Mouse (Mus musculus) heart, embryonic 10.5 days (tissue): ENCODE data around the gene Alb. TPM values are rescaled to one million over a fixed set of nuclear protein-coding genes. Genes with fewer than 3 reads are reported as not detected.

Experiments
- DNase-seq: peaks from one replicate; pipeline ENCODE4 v3.0.0-alpha.2; 2017; ENCODE audit warnings: low spot score
- H3K27ac ChIP-seq: fragments of 300-500 bp; sonication (generic); 2 replicates; pipeline ENCODE4 v1.5.1; 2016; ENCODE audit warnings: mild to moderate bottlenecking
- H3K27me3 ChIP-seq: fragments of 300-500 bp; sonication (generic); 2 replicates; pipeline ENCODE4 v1.6.1; 2016; ENCODE audit warnings: mild to moderate bottlenecking; ENCODE audit not compliant: poor library complexity, insufficient read depth, severe bottlenecking
- H3K36me3 ChIP-seq: fragments of 300-500 bp; sonication (generic); 2 replicates; pipeline ENCODE4 v1.6.1; 2016; ENCODE audit warnings: mild to moderate bottlenecking, moderate library complexity
- H3K4me1 ChIP-seq: fragments of 300-500 bp; sonication (generic); 2 replicates; pipeline ENCODE4 v1.6.1; 2016; ENCODE audit warnings: mild to moderate bottlenecking
- H3K4me3 ChIP-seq: fragments of 300-500 bp; sonication (generic); 2 replicates; pipeline ENCODE4 v1.5.1; 2016; ENCODE audit warnings: mild to moderate bottlenecking, moderate library complexity
- H3K9me3 ChIP-seq: fragments of 300-500 bp; sonication (generic); 2 replicates; pipeline ENCODE4 v1.6.1; 2016; ENCODE audit warnings: mild to moderate bottlenecking, moderate library complexity
- WGBS: fragments of 180-500 bp; shearing (Covaris S2); methylation state at CpG from one replicate; pipeline ENCODE4 v1.1.7; 2016; 5-methylcytosine and 5-hydroxymethylcytosine counted together
- polyA plus RNA-seq: library from polyadenylated mRNA; unstranded; fragments of >200 nt; fragmentation: Nextera tagmentation; extraction: Ambion mirVana; gene quantifications from 2 replicates; pipeline ENCODE4 v1.2.1, GENCODE M21; 2016

Alb gene
- polyA plus RNA-seq, 1 experiment from 2014 or later = 25.7 TPM

GRCm38 (mm10) chr5:90470836-90471235 lies 10.1 kb downstream of the Alb start:
- 81% methylated on average over 3 of the region's 3 CpGs for WGBS
- H3K36me3 ChIP-seq = no peaks in the 10 kb centered on the region
- no peaks in the 10 kb centered on the region for H3K4me1 ChIP-seq
- no peaks in the 10 kb centered on the region for H3K9me3 ChIP-seq
- H3K27ac ChIP-seq = no peak overlapping the region
- H3K4me3 ChIP-seq = no peak overlapping the region
- no peaks in the 10 kb centered on the region for H3K27me3 ChIP-seq
- no peak for DNase-seq

- 87% methylated on average over 4 of the region's 4 CpGs for WGBS
- H3K9me3 ChIP-seq = no peaks in the 10 kb centered on the region
- H3K36me3 ChIP-seq = no peaks in the 10 kb centered on the region
- H3K27ac ChIP-seq = no peak overlapping the region
- no peaks in the 10 kb centered on the region for H3K27me3 ChIP-seq
- no peak for DNase-seq
- H3K4me3 ChIP-seq = no peak overlapping the region
- no peaks in the 10 kb centered on the region for H3K4me1 ChIP-seq
Measured at GRCm38 (mm10) chr5:90473902-90474301, 13.2 kb downstream of the Alb start.

- Histone ChIP-seq H3K27ac (no peak overlapping the region), H3K27me3 (no peaks in the 10 kb centered on the region), H3K4me1 (no peaks in the 10 kb centered on the region), H3K36me3 (no peaks in the 10 kb centered on the region), H3K4me3 (no peak overlapping the region), H3K9me3 (no peaks in the 10 kb centered on the region)
- WGBS = 87% methylated on average over 5 of the region's 5 CpGs
- DNase-seq = no peak
Measured at GRCm38 (mm10) chr5:90474369-90474768, 13.7 kb downstream of the Alb start.

DNA sequence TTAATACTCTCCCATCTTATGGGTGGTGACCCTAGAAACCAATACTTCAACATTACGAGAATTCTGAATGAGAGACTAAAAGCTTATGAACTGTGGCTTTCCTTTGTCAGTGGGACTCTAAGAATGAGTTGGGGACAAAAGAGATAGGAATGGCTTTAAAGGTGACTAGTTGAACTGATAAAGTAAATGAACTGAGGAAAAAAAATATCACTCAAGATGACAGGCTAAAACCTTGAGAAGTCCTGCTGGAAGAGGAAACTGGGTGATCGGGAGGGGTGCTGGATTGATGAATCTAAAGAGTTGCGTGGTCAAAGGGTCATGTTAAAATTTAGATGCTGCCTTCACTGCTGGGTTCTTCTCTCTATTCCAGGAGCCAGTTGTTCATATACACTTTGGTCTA lies 16.0 kb downstream of the Alb start:
- H3K27ac ChIP-seq = no peak overlapping the region
- H3K9me3 ChIP-seq = no peaks in the 10 kb centered on the region
- no peak for DNase-seq
- 88% methylated on average over 3 of the region's 3 CpGs for WGBS
- no peak overlapping the region for H3K4me3 ChIP-seq
- no peaks in the 10 kb centered on the region for H3K36me3 ChIP-seq
- no peaks in the 10 kb centered on the region for H3K27me3 ChIP-seq
- no peaks in the 10 kb centered on the region for H3K4me1 ChIP-seq

DNA sequence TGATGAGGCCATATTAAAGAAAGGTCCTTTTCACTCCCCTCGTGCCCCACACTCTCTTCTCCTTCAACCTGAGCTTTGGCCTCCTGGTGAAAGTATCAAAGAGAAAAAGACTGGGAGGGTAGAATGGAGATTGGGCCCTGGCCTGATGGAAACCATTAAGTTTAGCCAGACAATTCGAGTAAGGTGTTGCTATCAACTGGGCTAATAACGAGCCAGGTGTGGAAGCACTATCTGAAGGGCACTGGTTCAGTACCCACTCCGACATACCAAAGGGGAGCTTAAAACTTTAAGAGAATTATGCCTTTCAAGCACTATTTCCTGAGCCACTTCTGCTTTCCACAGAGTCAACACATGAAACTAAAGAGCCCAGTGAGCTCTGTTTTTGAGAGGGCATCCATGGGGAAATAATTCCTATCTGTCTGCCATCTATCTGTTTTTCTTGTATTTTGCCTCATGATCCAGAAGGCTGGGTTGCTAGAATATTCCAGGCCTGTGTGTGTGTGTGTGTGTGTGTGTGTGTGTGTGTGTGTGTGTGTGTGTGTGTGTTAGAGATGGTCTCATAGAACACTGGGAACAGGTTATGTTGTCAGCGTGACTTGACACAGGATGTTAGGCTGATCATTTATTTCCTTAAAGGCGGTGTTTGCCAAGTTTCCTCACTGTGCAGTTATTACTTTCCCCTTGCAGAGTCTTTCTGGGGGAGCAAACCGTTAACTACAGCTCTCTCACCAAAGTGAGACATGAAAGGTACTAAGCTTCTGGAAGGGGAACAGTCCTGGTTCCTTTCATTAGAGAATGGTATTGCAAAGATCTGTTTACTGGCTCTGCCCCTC lies 16.8 kb downstream of the Alb start:
- no peaks in the 10 kb centered on the region for H3K9me3 ChIP-seq
- no peaks in the 10 kb centered on the region for H3K4me1 ChIP-seq
- DNase-seq = no peak
- H3K27ac ChIP-seq = no peak overlapping the region
- H3K36me3 ChIP-seq = no peaks in the 10 kb centered on the region
- H3K27me3 ChIP-seq = no peaks in the 10 kb centered on the region
- 74% methylated on average over 7 of the region's 7 CpGs for WGBS
- H3K4me3 ChIP-seq = no peak overlapping the region

DNA sequence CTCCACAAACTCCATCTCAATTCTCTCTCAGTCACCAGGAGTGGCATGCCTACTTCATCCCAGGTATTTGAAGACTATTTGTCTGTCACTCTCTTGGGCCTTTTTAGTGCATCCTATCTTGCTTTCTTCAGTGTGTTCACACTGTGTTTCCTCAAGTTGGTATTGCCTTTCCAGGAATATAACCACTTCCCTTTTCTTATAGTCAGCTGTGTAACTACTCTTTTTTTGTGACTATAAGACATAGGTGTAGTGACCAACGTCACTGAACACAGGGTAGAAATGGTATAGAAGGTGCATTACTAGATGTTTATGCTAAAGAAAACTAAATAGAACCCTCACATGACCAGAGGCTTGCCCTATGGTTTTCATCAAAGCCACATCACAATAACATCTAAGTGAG lies 18.2 kb downstream of the Alb start:
- H3K9me3 ChIP-seq = no peaks in the 10 kb centered on the region
- WGBS = 73% methylated on average over 1 of the region's 1 CpGs
- H3K36me3 ChIP-seq = no peaks in the 10 kb centered on the region
- no peaks in the 10 kb centered on the region for H3K27me3 ChIP-seq
- no peak overlapping the region for H3K4me3 ChIP-seq
- H3K4me1 ChIP-seq = no peaks in the 10 kb centered on the region
- no peak for DNase-seq
- no peak overlapping the region for H3K27ac ChIP-seq

- H3K4me1 ChIP-seq = no peaks in the 10 kb centered on the region
- no peak for DNase-seq
- WGBS = 86% methylated on average over 7 of the region's 7 CpGs
- H3K27ac ChIP-seq = no peak overlapping the region
- no peaks in the 10 kb centered on the region for H3K36me3 ChIP-seq
- H3K4me3 ChIP-seq = no peak overlapping the region
- no peaks in the 10 kb centered on the region for H3K27me3 ChIP-seq
- H3K9me3 ChIP-seq = no peaks in the 10 kb centered on the region
Measured at GRCm38 (mm10) chr5:90485597-90485996, 24.9 kb downstream of the Alb start.

DNA sequence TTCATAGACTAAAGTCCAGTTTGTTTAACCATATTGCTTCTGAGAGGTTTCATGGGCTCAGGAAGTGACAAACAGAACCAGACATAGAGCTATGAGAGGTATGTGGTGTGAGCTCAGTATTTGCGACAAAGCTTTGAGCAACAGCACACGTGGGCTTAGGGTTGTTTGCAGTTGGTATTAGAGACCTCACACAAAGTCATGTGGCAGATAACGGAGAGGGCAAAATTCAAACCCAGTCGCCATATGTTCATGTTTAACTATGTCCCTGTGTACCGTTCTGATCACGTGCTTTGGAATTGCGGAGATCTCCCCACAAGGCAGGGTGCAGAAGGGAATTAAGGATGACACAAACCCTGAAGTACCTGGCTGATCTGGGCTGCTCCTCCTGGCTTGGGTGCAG lies 27.6 kb downstream of the Alb start:
- H3K4me1 ChIP-seq = no peaks in the 10 kb centered on the region
- H3K4me3 ChIP-seq = no peak overlapping the region
- no peaks in the 10 kb centered on the region for H3K27me3 ChIP-seq
- WGBS = 86% methylated on average over 7 of the region's 7 CpGs
- no peaks in the 10 kb centered on the region for H3K36me3 ChIP-seq
- no peak for DNase-seq
- H3K9me3 ChIP-seq = no peaks in the 10 kb centered on the region
- no peak overlapping the region for H3K27ac ChIP-seq

DNA sequence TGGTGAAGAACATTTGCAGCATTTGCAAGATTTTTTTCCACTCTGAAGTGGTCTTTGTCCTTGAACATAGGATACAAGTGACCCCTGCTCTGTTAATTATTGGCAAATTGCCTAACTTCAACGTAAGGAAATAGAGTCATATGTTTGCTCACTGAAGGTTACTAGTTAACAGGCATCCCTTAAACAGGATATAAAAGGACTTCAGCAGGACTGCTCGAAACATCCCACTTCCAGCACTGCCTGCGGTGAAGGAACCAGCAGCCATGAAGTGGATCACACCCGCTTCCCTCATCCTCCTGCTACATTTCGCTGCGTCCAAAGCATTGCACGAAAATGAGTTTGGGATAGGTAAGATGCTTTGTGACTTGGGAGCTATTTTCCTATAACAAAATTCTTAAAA lies 29.8 kb downstream of the Alb start, which contains the start of gene Afp:
TSS of gene Afp (plus strand) at position 220 of the 400 bp plus-strand sequence.
- Histone ChIP-seq H3K27me3 (no peaks in the 10 kb centered on the region), H3K9me3 (no peaks in the 10 kb centered on the region), H3K4me1 (no peaks in the 10 kb centered on the region), H3K4me3 (no peak within 1 kb of the TSS), H3K36me3 (no peaks in the 10 kb centered on the region), H3K27ac (no peak within 1 kb of the TSS)
- WGBS = 81% methylated on average over 7 of the region's 7 CpGs
- DNase-seq = no peak

- Histone ChIP-seq H3K27me3 (no peaks in the 10 kb centered on the region), H3K27ac (no peak overlapping the region), H3K36me3 (no peaks in the 10 kb centered on the region), H3K4me3 (no peak overlapping the region), H3K4me1 (0 out of 2 replicates have a peak, but pooled peaks cover 4% of the 10 kb centered on the region), H3K9me3 (no peaks in the 10 kb centered on the region)
- WGBS = 71% methylated on average over 9 of the region's 9 CpGs
- DNase-seq = no peak
Measured at GRCm38 (mm10) chr5:90492440-90492839, 31.7 kb downstream of the Alb start.

DNA sequence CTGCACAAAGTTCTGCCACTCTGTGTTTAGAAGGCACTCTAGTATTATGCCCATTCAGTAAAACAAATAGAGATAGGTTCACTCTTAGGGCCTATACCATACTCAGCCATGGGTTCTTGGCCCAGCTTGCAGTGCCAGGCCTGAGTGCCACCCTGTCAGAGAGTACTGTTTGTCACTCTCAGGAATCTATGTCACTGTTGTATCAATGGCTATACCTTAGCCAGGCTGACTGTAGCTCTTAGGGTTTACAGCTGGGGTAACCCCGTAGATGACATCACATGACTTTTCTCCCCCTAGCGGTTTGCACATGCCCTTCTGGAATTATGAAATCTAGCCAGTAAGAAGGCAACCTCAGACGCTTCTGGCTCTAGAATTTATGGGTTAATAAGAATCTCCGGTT lies 33.6 kb downstream of the Alb start:
- H3K27me3 ChIP-seq = no peaks in the 10 kb centered on the region
- no peak overlapping the region for H3K27ac ChIP-seq
- no peak overlapping the region for H3K4me3 ChIP-seq
- 0 out of 2 replicates have a peak, but pooled peaks cover 4% of the 10 kb centered on the region for H3K4me1 ChIP-seq
- H3K9me3 ChIP-seq = no peaks in the 10 kb centered on the region
- DNase-seq = no peak
- no peaks in the 10 kb centered on the region for H3K36me3 ChIP-seq
- 89% methylated on average over 4 of the region's 4 CpGs for WGBS

GRCm38 (mm10) chr5:90499509-90499908 lies 38.8 kb downstream of the Alb start:
- H3K27me3 ChIP-seq = no peaks in the 10 kb centered on the region
- no peaks in the 10 kb centered on the region for H3K36me3 ChIP-seq
- no peak overlapping the region for H3K4me3 ChIP-seq
- no peak overlapping the region for H3K27ac ChIP-seq
- DNase-seq = no peak
- no peaks in the 10 kb centered on the region for H3K9me3 ChIP-seq
- 0 out of 2 replicates have a peak, but pooled peaks cover 4% of the 10 kb centered on the region for H3K4me1 ChIP-seq
- 79% methylated on average over 7 of the region's 7 CpGs for WGBS

GRCm38 (mm10) chr5:90500714-90501113 lies 40.0 kb downstream of the Alb start:
- no peak overlapping the region for H3K27ac ChIP-seq
- H3K27me3 ChIP-seq = no peaks in the 10 kb centered on the region
- H3K4me3 ChIP-seq = no peak overlapping the region
- 3% methylated on average over 6 of the region's 6 CpGs for WGBS
- H3K4me1 ChIP-seq = 0 out of 2 replicates have a peak, but pooled peaks cover 4% of the 10 kb centered on the region
- H3K9me3 ChIP-seq = no peaks in the 10 kb centered on the region
- H3K36me3 ChIP-seq = no peaks in the 10 kb centered on the region
- DNase-seq = peak; percentile 83

DNA sequence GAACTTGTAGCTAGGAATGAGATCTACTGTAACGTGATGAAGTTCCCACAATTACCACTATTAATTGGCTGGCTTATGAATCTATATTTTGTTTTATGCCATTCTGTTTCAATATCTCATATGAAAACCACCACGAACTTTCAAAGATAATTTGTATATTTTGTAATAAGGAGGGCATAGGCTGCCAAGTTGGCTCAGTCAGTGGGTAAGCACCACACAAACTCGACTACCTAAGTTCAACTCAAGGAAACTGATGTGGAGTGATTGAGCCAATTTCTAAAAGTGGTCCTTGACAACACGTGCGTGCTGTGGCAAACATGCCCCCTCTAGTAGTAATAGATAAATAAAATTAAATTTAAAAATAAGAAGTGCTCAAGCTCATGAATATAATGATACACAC lies 41.1 kb downstream of the Alb start:
- 81% methylated on average over 5 of the region's 5 CpGs for WGBS
- Histone ChIP-seq H3K4me3 (no peak overlapping the region), H3K36me3 (no peaks in the 10 kb centered on the region), H3K4me1 (0 out of 2 replicates have a peak, but pooled peaks cover 4% of the 10 kb centered on the region), H3K9me3 (no peaks in the 10 kb centered on the region), H3K27ac (no peak overlapping the region), H3K27me3 (no peaks in the 10 kb centered on the region)
- no peak for DNase-seq
